Mouse (Mus musculus) heart, embryonic 11.5 days (tissue): ENCODE measurements at regions not wholly inside any gene's neighbourhood (a gene's known extent, or its start where the extent isn't known, plus 50 kb on each side); places are given as distances from the start of the nearest gene placed in this dataset.

Experiments
- ATAC-seq: fragments of 200-750 bp; cut with Nextera tagmentation; replicated peaks from 2 replicates; pipeline ENCODE4 v1.8.0; 2017; ENCODE audit warnings: moderate library complexity; ENCODE audit not compliant: insufficient number of reproducible peaks, low FRiP score, low TSS enrichment
- H3K27ac ChIP-seq: fragments of 300-500 bp; sonication (generic); 2 replicates; pipeline ENCODE4 v1.5.1; 2014; ENCODE audit warnings: mild to moderate bottlenecking, low read depth, low read length
- H3K27me3 ChIP-seq: fragments of 300-500 bp; sonication (generic); 2 replicates; pipeline ENCODE4 v1.6.1; 2014; ENCODE audit warnings: mild to moderate bottlenecking, low read length, mixed read lengths; ENCODE audit not compliant: control insufficient read depth, insufficient read depth
- H3K36me3 ChIP-seq: fragments of 300-500 bp; sonication (generic); 2 replicates; pipeline ENCODE4 v1.6.1; 2014; ENCODE audit warnings: mild to moderate bottlenecking, low read length, moderate library complexity, mixed read lengths; ENCODE audit not compliant: control insufficient read depth, insufficient read depth
- H3K4me1 ChIP-seq: fragments of 300-500 bp; sonication (generic); 2 replicates; pipeline ENCODE4 v1.6.1; 2014; ENCODE audit warnings: low read length; ENCODE audit not compliant: control insufficient read depth, insufficient read depth
- H3K4me2 ChIP-seq: fragments of 300-500 bp; sonication (generic); 2 replicates; pipeline ENCODE4 v1.6.1; 2014; ENCODE audit warnings: mild to moderate bottlenecking, moderate library complexity
- H3K4me3 ChIP-seq: fragments of 300-500 bp; sonication (generic); 2 replicates; pipeline ENCODE4 v1.5.1; 2014; ENCODE audit warnings: low read depth, low read length
- H3K9ac ChIP-seq: fragments of 300-500 bp; sonication (generic); 2 replicates; pipeline ENCODE4 v1.6.1; 2014; ENCODE audit warnings: mild to moderate bottlenecking, low read depth, low read length, moderate library complexity
- H3K9me3 ChIP-seq: fragments of 300-500 bp; sonication (generic); replicated peaks from 2 replicates; pipeline ENCODE4 v1.6.1; 2016; ENCODE audit warnings: low read length; ENCODE audit not compliant: control insufficient read depth
- WGBS: fragments of 180-500 bp; shearing (Covaris S2); extraction: QIAGEN DNeasy Blood & Tissue Kit; methylation state at CpG from one replicate; pipeline ENCODE4 v1.1.7; 2014; ENCODE audit not compliant: insufficient replicate concordance; 5-methylcytosine and 5-hydroxymethylcytosine counted together

GRCm38 (mm10) chr9:117729366-117729765, 99.7 kb upstream of the Rbms3 start:
- Histone ChIP-seq H3K4me2 (no peak overlapping the region), H3K27me3 (no peaks in the 10 kb centered on the region), H3K27ac (no peak overlapping the region), H3K4me1 (no peaks in the 10 kb centered on the region), H3K4me3 (no peak overlapping the region), H3K9me3 (peaks cover 4% of the 10 kb centered on the region; the same call in 1 of the 2 replicates), H3K36me3 (no peaks in the 10 kb centered on the region), H3K9ac (no peak overlapping the region)
- 78% methylated on average over 6 of the region's 6 CpGs for WGBS
- ATAC-seq = no peak

- no peaks in the 10 kb centered on the region for H3K36me3 ChIP-seq
- H3K4me2 ChIP-seq = no peak overlapping the region
- no peaks in the 10 kb centered on the region for H3K9me3 ChIP-seq
- H3K27ac ChIP-seq = no peak overlapping the region
- no peak overlapping the region for H3K4me3 ChIP-seq
- H3K27me3 ChIP-seq = no peaks in the 10 kb centered on the region
- WGBS = 72% methylated on average over 7 of the region's 7 CpGs
- ATAC-seq = no peak
- no peaks in the 10 kb centered on the region for H3K4me1 ChIP-seq
- no peak overlapping the region for H3K9ac ChIP-seq
Observed at GRCm38 (mm10) chr9:117720161-117720598, 90.5 kb upstream of the Rbms3 start.

- Histone ChIP-seq H3K9me3 (no peaks in the 10 kb centered on the region), H3K9ac (no peak overlapping the region), H3K27ac (no peak overlapping the region), H3K4me2 (no peak overlapping the region), H3K4me1 (no peaks in the 10 kb centered on the region), H3K4me3 (no peak overlapping the region), H3K36me3 (no peaks in the 10 kb centered on the region), H3K27me3 (no peaks in the 10 kb centered on the region)
- no peak for ATAC-seq
- 80% methylated on average over 4 of the region's 4 CpGs for WGBS
Observed at GRCm38 (mm10) chr9:117717346-117717745, 87.6 kb upstream of the Rbms3 start.

GRCm38 (mm10) chr9:117716476-117716875, 86.8 kb upstream of the Rbms3 start:
- Histone ChIP-seq H3K27ac (no peak overlapping the region), H3K36me3 (no peaks in the 10 kb centered on the region), H3K4me2 (no peak overlapping the region), H3K4me3 (no peak overlapping the region), H3K9me3 (no peaks in the 10 kb centered on the region), H3K27me3 (no peaks in the 10 kb centered on the region), H3K4me1 (no peaks in the 10 kb centered on the region), H3K9ac (no peak overlapping the region)
- 78% methylated on average over 6 of the region's 6 CpGs for WGBS
- ATAC-seq = no peak

GRCm38 (mm10) chr9:117714741-117715675, 85.3 kb upstream of the Rbms3 start:
- ATAC-seq = no peak
- 61% methylated on average over 13 of the region's 13 CpGs for WGBS
- Histone ChIP-seq H3K9ac (no peak overlapping the region), H3K9me3 (no peaks in the 10 kb centered on the region), H3K36me3 (no peaks in the 10 kb centered on the region), H3K4me1 (no peaks in the 10 kb centered on the region), H3K4me3 (no peak overlapping the region), H3K27me3 (no peaks in the 10 kb centered on the region), H3K27ac (no peak overlapping the region), H3K4me2 (no peak overlapping the region)

- WGBS = 80% methylated on average over 4 of the region's 4 CpGs
- no peaks in the 10 kb centered on the region for H3K9me3 ChIP-seq
- H3K9ac ChIP-seq = no peak overlapping the region
Observed at GRCm38 (mm10) chr9:117713121-117713520, 83.4 kb upstream of the Rbms3 start.

GRCm38 (mm10) chr9:117711793-117712192, 82.1 kb upstream of the Rbms3 start:
- WGBS = 70% methylated on average over 5 of the region's 5 CpGs
- Histone ChIP-seq H3K4me3 (no peak overlapping the region), H3K36me3 (no peaks in the 10 kb centered on the region), H3K4me1 (no peaks in the 10 kb centered on the region), H3K9me3 (no peaks in the 10 kb centered on the region), H3K27ac (no peak overlapping the region), H3K9ac (no peak overlapping the region), H3K27me3 (no peaks in the 10 kb centered on the region), H3K4me2 (no peak overlapping the region)
- no peak for ATAC-seq

More at GRCm38 (mm10) chr9:117713121-117713520, 83.4 kb upstream of the Rbms3 start:
- Histone ChIP-seq H3K4me1 (no peaks in the 10 kb centered on the region), H3K27me3 (no peaks in the 10 kb centered on the region), H3K27ac (no peak overlapping the region), H3K4me3 (no peak overlapping the region), H3K4me2 (no peak overlapping the region), H3K36me3 (no peaks in the 10 kb centered on the region)
- no peak for ATAC-seq

GRCm38 (mm10) chr9:117710966-117711365, 81.3 kb upstream of the Rbms3 start:
- WGBS = 85% methylated on average over 9 of the region's 9 CpGs

GRCm38 (mm10) chr9:117709677-117710076, 80.0 kb upstream of the Rbms3 start:
- 80% methylated on average over 13 of the region's 13 CpGs for WGBS
- no peaks in the 10 kb centered on the region for H3K4me1 ChIP-seq
- H3K9ac ChIP-seq = no peak overlapping the region
- H3K9me3 ChIP-seq = no peaks in the 10 kb centered on the region
- H3K4me2 ChIP-seq = no peak overlapping the region
- H3K27me3 ChIP-seq = no peaks in the 10 kb centered on the region
- ATAC-seq = no peak
- no peaks in the 10 kb centered on the region for H3K36me3 ChIP-seq
- no peak overlapping the region for H3K4me3 ChIP-seq
- no peak overlapping the region for H3K27ac ChIP-seq

More at GRCm38 (mm10) chr9:117710966-117711365, 81.3 kb upstream of the Rbms3 start:
- no peaks in the 10 kb centered on the region for H3K27me3 ChIP-seq
- no peak overlapping the region for H3K4me3 ChIP-seq
- H3K9ac ChIP-seq = no peak overlapping the region
- no peak for ATAC-seq
- no peaks in the 10 kb centered on the region for H3K36me3 ChIP-seq
- H3K9me3 ChIP-seq = no peaks in the 10 kb centered on the region
- H3K4me2 ChIP-seq = no peak overlapping the region
- H3K27ac ChIP-seq = no peak overlapping the region
- no peaks in the 10 kb centered on the region for H3K4me1 ChIP-seq
